9 mouse cellular contexts compared by ENCODE assay signal in genomic region chr9:114044446-114044845, GRCm38 (mm10). TPM values are rescaled to one million over a fixed set of nuclear protein-coding genes. Genes with fewer than 3 reads are reported as not detected.
DNase-seq lines count a peak whose midpoint lies in the region; ATAC-seq and TF ChIP-seq lines count a peak whose summit lies in the region.
"Had no signal": no experiment of that assay in that cellular context is flagged by ENCODE, and none has a peak within 500 bp of the region (broad histone marks: within the 10 kb centered on the region; RNA-seq: fewer than 3 reads in every experiment).

No protein-coding gene starts in this region.

- no peak overlapping the region for H3K9ac ChIP-seq in intestine, postnatal 0 days (ENCODE audit: low read depth, low read length)
- H3K9ac ChIP-seq in intestine, embryonic 16.5 days (ENCODE audit: low read depth, low read length): no peak overlapping the region
- H3K9ac ChIP-seq: lung, embryonic 15.5 days had no signal

- TF ChIP-seq CTCF in intestine, postnatal 0 days (IDR thresholded peaks at IDR 0.05; ENCODE audit: low read depth): peak; percentile 63

- DNase-seq in thymus, postnatal 4 days: peak; percentile 44
- DNase-seq in thymus, adult 18-20 months: no peak
- no peak for DNase-seq in layer of hippocampus, adult 18-20 months (ENCODE audit: low spot score in 2 of 2)
- DNase-seq in layer of hippocampus, postnatal 10 days (ENCODE audit: low spot score in 2 of 2): no peak

- 62% methylated on average over 3 of the region's 3 CpGs for WGBS in intestine, postnatal 0 days
- WGBS in intestine, embryonic 16.5 days: 58% methylated on average over 3 of the region's 3 CpGs

- H3K36me3 ChIP-seq in intestine, postnatal 0 days (ENCODE audit: control insufficient read depth, insufficient read depth): no peaks in the 10 kb centered on the region
- H3K36me3 ChIP-seq in intestine, embryonic 16.5 days (ENCODE audit: control insufficient read depth, insufficient read depth, low read length): no peaks in the 10 kb centered on the region
- H3K36me3 ChIP-seq: lung, embryonic 15.5 days had no signal

- H3K4me1 ChIP-seq in intestine, postnatal 0 days (replicated peaks; ENCODE audit: control insufficient read depth, insufficient read depth, low read length): no peaks in the 10 kb centered on the region
- peaks cover 8% of the 10 kb centered on the region; the same call in 1 of the 2 replicates for H3K4me1 ChIP-seq in intestine, embryonic 16.5 days (ENCODE audit: control insufficient read depth, insufficient read depth, low read length)

- H3K9me3 ChIP-seq in intestine, postnatal 0 days (ENCODE audit: control insufficient read depth): no peaks in the 10 kb centered on the region
- H3K9me3 ChIP-seq in intestine, embryonic 16.5 days (ENCODE audit: control insufficient read depth, low read length): no peaks in the 10 kb centered on the region
- H3K9me3 ChIP-seq: lung, embryonic 15.5 days had no signal

- no peak overlapping the region for H3K27ac ChIP-seq in intestine, postnatal 0 days (ENCODE audit: low read depth, low read length)
- H3K27ac ChIP-seq in intestine, embryonic 16.5 days (ENCODE audit: low read length): no peak overlapping the region
- H3K27ac ChIP-seq: lung, embryonic 15.5 days had no signal

- no peaks in the 10 kb centered on the region for H3K27me3 ChIP-seq in intestine, postnatal 0 days (replicated peaks; ENCODE audit: control insufficient read depth, insufficient read depth, low read length)
- no peaks in the 10 kb centered on the region for H3K27me3 ChIP-seq in intestine, embryonic 16.5 days (replicated peaks; ENCODE audit: control insufficient read depth, insufficient read depth, low read length)
- H3K27me3 ChIP-seq: lung, embryonic 15.5 days had no signal

- ATAC-seq in intestine, postnatal 0 days: no peak
- ATAC-seq in intestine, embryonic 16.5 days: no peak
- peak; percentile 79 for ATAC-seq in common myeloid progenitor, adult 5-6 weeks (replicated peaks; ENCODE audit: low read depth, poor library complexity, severe bottlenecking)
- no peak for ATAC-seq in activated CD4-positive, CD25-positive, alpha-beta regulatory T cell, adult 4 months

- H3K4me2 ChIP-seq in intestine, postnatal 0 days (replicated peaks; ENCODE audit: low read depth): no peak overlapping the region
- H3K4me2 ChIP-seq in intestine, embryonic 16.5 days (ENCODE audit: low read depth, low read length): no peak overlapping the region
- H3K4me2 ChIP-seq: lung, embryonic 15.5 days had no signal

- H3K4me3 ChIP-seq in intestine, postnatal 0 days (ENCODE audit: low read depth, low read length): no peak overlapping the region
- no peak overlapping the region for H3K4me3 ChIP-seq in intestine, embryonic 16.5 days (ENCODE audit: low read length)
- H3K4me3 ChIP-seq: lung, embryonic 15.5 days had no signal

RNA-seq across cellular contexts. Expression of gene Fbxl2, which starts 1.5 kb away (rescaled TPM):
- 1.1 and 1.5 TPM in 2 replicates for polyA plus RNA-seq in intestine, postnatal 0 days (2015; fragmentation: Nextera tagmentation; extraction: Ambion mirVana)
- polyA plus RNA-seq in intestine, embryonic 16.5 days (2015; fragmentation: Nextera tagmentation; extraction: Ambion mirVana): 2.7 TPM in 2 replicates
- total RNA-seq in common myeloid progenitor, adult 5-6 weeks (2017): 0.49 and 0.78 TPM in 2 replicates
- 1 to 10 TPM; 2.1 to 2.6 TPM for polyA plus RNA-seq in activated CD4-positive, CD25-positive, alpha-beta regulatory T cell, adult 4 months (2017; shearing (Covaris generic))
- 10 to 100 TPM; 32.5 to 33.1 TPM for total RNA-seq in layer of hippocampus, adult 18-20 months (2021)
- 10 to 100 TPM; 29.9 to 31.9 TPM for total RNA-seq in layer of hippocampus, postnatal 10 days (2021)

RNA-seq across cellular contexts. Expression of gene Susd5, which starts 12.5 kb away (rescaled TPM):
- polyA plus RNA-seq in intestine, postnatal 0 days (2015; fragmentation: Nextera tagmentation; extraction: Ambion mirVana): 0.22 and 0.43 TPM in 2 replicates
- 0.62 and 0.69 TPM in 2 replicates for polyA plus RNA-seq in intestine, embryonic 16.5 days (2015; fragmentation: Nextera tagmentation; extraction: Ambion mirVana)
- total RNA-seq in common myeloid progenitor, adult 5-6 weeks (2017): not detected in 2 replicates
- not detected for polyA plus RNA-seq in activated CD4-positive, CD25-positive, alpha-beta regulatory T cell, adult 4 months (2017; shearing (Covaris generic))
- total RNA-seq in layer of hippocampus, adult 18-20 months (2021): 1 to 10 TPM; 3.0 to 3.7 TPM
- total RNA-seq in layer of hippocampus, postnatal 10 days (2021): 1 to 10 TPM; 1.6 to 2.3 TPM

Comparison
In these comparisons a context has a peak if more than half of its experiments do, and no peak if none do; other contexts are left out.
1. RNA of gene Fbxl2, which starts 1.5 kb away (total RNA-seq): 32.5 to 33.1 TPM in layer of hippocampus, adult 18-20 months and 29.9 to 31.9 TPM in layer of hippocampus, postnatal 10 days; 0.49 to 0.78 TPM in common myeloid progenitor, adult 5-6 weeks; every median in the first group is over 10 times any median in the second.